In the genomic region with DNA sequence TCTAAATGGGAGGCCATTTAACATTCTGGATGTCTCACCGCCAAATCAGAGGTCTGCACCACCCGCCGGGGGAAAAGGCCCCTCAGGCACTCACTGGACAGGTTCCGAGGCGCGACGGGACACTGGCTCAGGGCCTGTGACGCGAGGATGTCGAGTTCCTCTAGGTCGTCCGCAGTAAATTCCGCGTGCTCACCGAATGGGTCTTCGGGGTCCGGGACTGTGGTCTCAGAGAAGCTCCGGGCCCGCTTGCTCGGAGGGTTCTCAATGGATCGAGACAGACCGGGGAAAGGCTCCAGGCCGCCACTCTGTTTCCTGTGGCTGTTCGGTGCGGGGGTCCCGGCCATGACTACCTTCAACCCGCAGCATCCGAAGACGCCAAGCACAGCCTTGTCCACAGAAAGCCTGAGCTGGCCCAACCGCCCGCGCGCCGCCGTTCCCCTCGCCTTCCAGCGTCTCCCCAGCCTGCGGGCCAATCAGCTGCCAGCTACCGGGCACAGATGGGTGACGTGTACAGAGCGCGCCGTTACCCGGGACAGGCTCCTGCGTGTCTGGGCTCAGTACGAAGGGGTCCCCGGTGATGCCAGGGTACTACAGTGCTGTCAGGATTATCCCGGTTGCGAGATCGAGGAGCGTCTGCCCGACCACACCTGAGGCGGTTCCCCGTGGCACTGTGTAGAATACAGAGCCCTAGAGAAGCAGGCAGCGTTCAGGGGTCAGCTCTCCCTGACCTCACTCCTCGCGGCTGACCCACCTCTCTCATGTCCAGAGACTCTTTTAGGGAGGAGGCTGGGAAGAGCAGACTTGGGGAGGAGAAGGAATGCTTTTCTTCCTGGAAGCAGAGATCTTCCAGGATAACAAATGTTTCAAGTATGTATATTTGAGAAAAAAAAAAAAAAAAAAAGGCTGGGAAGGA, we compare ENCODE assay signal across 8 mouse cellular contexts. TPM values are rescaled to one million over a fixed set of nuclear protein-coding genes. Genes with fewer than 3 reads are reported as not detected.
A peak's percentile ranks its signal among the peaks of the same experiment; 100 is the strongest.
DNase-seq lines count a peak whose midpoint lies in the region; ATAC-seq and TF ChIP-seq lines count a peak whose summit lies in the region.

A gene (minus strand): TSS at position 464 of the 913 bp plus-strand sequence.

- peak within 1 kb of the TSS; percentile 89 for H3K4me3 ChIP-seq in embryonic facial prominence, embryonic 13.5 days
- peak within 1 kb of the TSS; percentile 81 for H3K4me3 ChIP-seq in heart, adult 2 months
- peak within 1 kb of the TSS; percentile 84 for H3K4me3 ChIP-seq in limb, embryonic 12.5 days (replicated peaks)
- H3K4me3 ChIP-seq in midbrain, embryonic 14.5 days (replicated peaks; ENCODE audit: low read depth, low read length): peak within 1 kb of the TSS; percentile 87

- intact Hi-C loops in heart, adult 2 months (cut with DNase I): no loop called here

- peak within 1 kb of the TSS; percentile 92 for H3K9ac ChIP-seq in embryonic facial prominence, embryonic 13.5 days
- H3K9ac ChIP-seq in heart, adult 2 months (ENCODE audit: low read depth, low read length): peak within 1 kb of the TSS; percentile 62
- H3K9ac ChIP-seq in limb, embryonic 12.5 days (replicated peaks): peak within 1 kb of the TSS; percentile 88
- H3K9ac ChIP-seq in midbrain, embryonic 14.5 days (replicated peaks; ENCODE audit: low read length): peak within 1 kb of the TSS; percentile 86

- peak within 1 kb of the TSS; percentile 91 for H3K4me2 ChIP-seq in embryonic facial prominence, embryonic 13.5 days
- H3K4me2 ChIP-seq in limb, embryonic 12.5 days: peak within 1 kb of the TSS; percentile 85
- peak within 1 kb of the TSS; percentile 96 for H3K4me2 ChIP-seq in midbrain, embryonic 14.5 days (ENCODE audit: low read length)

- peaks cover 17% of the 10 kb centered on the region for H3K4me1 ChIP-seq in embryonic facial prominence, embryonic 13.5 days
- peaks cover 4% of the 10 kb centered on the region for H3K4me1 ChIP-seq in heart, adult 2 months (ENCODE audit: control insufficient read depth, insufficient read depth, low read length)
- peaks cover 20% of the 10 kb centered on the region for H3K4me1 ChIP-seq in limb, embryonic 12.5 days (replicated peaks)
- peaks cover 22% of the 10 kb centered on the region for H3K4me1 ChIP-seq in midbrain, embryonic 14.5 days (ENCODE audit: control insufficient read depth, insufficient read depth, low read length)

- WGBS in embryonic facial prominence, embryonic 13.5 days: under 1% methylated on average over 57 of the region's 57 CpGs
- under 1% methylated on average over 57 of the region's 57 CpGs for WGBS in heart, adult 2 months
- WGBS in limb, embryonic 12.5 days: under 1% methylated on average over 57 of the region's 57 CpGs
- WGBS in midbrain, embryonic 14.5 days: under 1% methylated on average over 57 of the region's 57 CpGs

- H3K36me3 ChIP-seq in embryonic facial prominence, embryonic 13.5 days: peaks cover 39% of the 10 kb centered on the region
- peaks cover 3% of the 10 kb centered on the region; the same call in 1 of the 2 replicates for H3K36me3 ChIP-seq in heart, adult 2 months (ENCODE audit: control insufficient read depth, insufficient read depth, low read length)
- peaks cover 37% of the 10 kb centered on the region for H3K36me3 ChIP-seq in limb, embryonic 12.5 days
- peaks cover 32% of the 10 kb centered on the region for H3K36me3 ChIP-seq in midbrain, embryonic 14.5 days (ENCODE audit: control insufficient read depth, insufficient read depth, low read length)

- TF ChIP-seq POLR2A in heart, adult 2 months (IDR thresholded peaks at IDR 0.05; ENCODE audit: insufficient read depth, low read depth, low read length): peak; percentile 82

- TF ChIP-seq EP300 in heart, adult 2 months (IDR thresholded peaks at IDR 0.05; ENCODE audit: insufficient read depth, low read depth, low read length): no peak

- no peak for TF ChIP-seq CTCF in heart, adult 2 months (IDR thresholded peaks at IDR 0.05)

- no peaks in the 10 kb centered on the region for H3K9me3 ChIP-seq in embryonic facial prominence, embryonic 13.5 days
- no peaks in the 10 kb centered on the region for H3K9me3 ChIP-seq in limb, embryonic 12.5 days
- H3K9me3 ChIP-seq in midbrain, embryonic 14.5 days (ENCODE audit: control insufficient read depth, low read length): no peaks in the 10 kb centered on the region

- H3K27me3 ChIP-seq in embryonic facial prominence, embryonic 13.5 days: no peaks in the 10 kb centered on the region
- no peaks in the 10 kb centered on the region for H3K27me3 ChIP-seq in heart, adult 2 months (ENCODE audit: control insufficient read depth, insufficient read depth, low read length)
- no peaks in the 10 kb centered on the region for H3K27me3 ChIP-seq in limb, embryonic 12.5 days
- H3K27me3 ChIP-seq in midbrain, embryonic 14.5 days (ENCODE audit: control insufficient read depth, insufficient read depth, low read length): no peaks in the 10 kb centered on the region

- DNase-seq in 416B (ENCODE audit: low read depth): peak; percentile 86
- DNase-seq in adrenal gland, postnatal 4 days (ENCODE audit: low spot score in 2 of 2): peak; percentile 78 to 86
- DNase-seq in heart, adult 2 months: peak; percentile 92 to 93
- peak; percentile 81 to 88 for DNase-seq in kidney, adult 8-10 months
- peak; percentile 96 for DNase-seq in midbrain, embryonic 14.5 days
- peak; percentile 81 for DNase-seq in spleen, adult 12 weeks (ENCODE audit: low spot score)

- peak within 1 kb of the TSS; percentile 80 for H3K27ac ChIP-seq in embryonic facial prominence, embryonic 13.5 days
- H3K27ac ChIP-seq in heart, adult 2 months: peak within 1 kb of the TSS; percentile 79
- H3K27ac ChIP-seq in limb, embryonic 12.5 days: peak within 1 kb of the TSS; percentile 66
- H3K27ac ChIP-seq in midbrain, embryonic 14.5 days (replicated peaks; ENCODE audit: low read depth, low read length): peak within 1 kb of the TSS; percentile 83

- ATAC-seq in embryonic facial prominence, embryonic 13.5 days (ENCODE audit: insufficient number of reproducible peaks, insufficient read depth, low FRiP score, low TSS enrichment, low read depth): peak; percentile 91
- ATAC-seq in limb, embryonic 12.5 days (ENCODE audit: insufficient number of reproducible peaks, insufficient read depth, low FRiP score, low TSS enrichment, low read depth): peak; percentile 97
- peak; percentile 99 for ATAC-seq in midbrain, embryonic 14.5 days (ENCODE audit: low FRiP score, low TSS enrichment)

- peaks cover 3% of the 10 kb centered on the region; the same call in 1 of the 2 replicates for H3K79me2 ChIP-seq in heart, adult 2 months (replicated peaks; ENCODE audit: control insufficient read depth, insufficient read depth, low read length)

RNA-seq across cellular contexts. Expression of the gene that starts here (rescaled TPM):
- 10 to 100 TPM; 20.7 to 21.3 TPM for total RNA-seq in adrenal gland, postnatal 4 days (2021)
- polyA plus RNA-seq in embryonic facial prominence, embryonic 13.5 days (2015; fragmentation: Nextera tagmentation; extraction: Ambion mirVana): 26.8 and 29.6 TPM in 2 replicates
- total RNA-seq in heart, adult 2 months (2021): 1 to 10 TPM; 8.0 to 9.0 TPM
- 10.0 and 13.9 TPM in 2 replicates for polyA plus RNA-seq in heart, adult 2 months (2012; rRNA removed)
- polyA plus RNA-seq in limb, embryonic 12.5 days (2016; fragmentation: Nextera tagmentation; extraction: Ambion mirVana): 31.6 and 33.4 TPM in 2 replicates
- 26.5 and 28.6 TPM in 2 replicates for polyA plus RNA-seq in midbrain, embryonic 14.5 days (2014; fragmentation: Nextera tagmentation; extraction: Ambion mirVana)

Comparison
In these comparisons a context has a peak if more than half of its experiments do, and no peak if none do; other contexts are left out.
1. Peak in every context shown above with its lines: DNase-seq, ATAC-seq, H3K4me3 ChIP-seq and H3K27ac ChIP-seq.